Comparison of ENCODE assay signal across 14 mouse cellular contexts in genomic region chr5:55711786-55712185, GRCm38 (mm10).
"Had no signal": no experiment of that assay in that cellular context is flagged by ENCODE, and none has a peak within 500 bp of the region (broad histone marks: within the 10 kb centered on the region; RNA-seq: fewer than 3 reads in every experiment).

No protein-coding gene starts in this region.

- H3K4me2 ChIP-seq: limb, embryonic 12.5 days; liver, embryonic 13.5 days; lung, embryonic 15.5 days; midbrain, embryonic 13.5 days had no signal

- DNase-seq: kidney, postnatal 36 days; layer of hippocampus, adult 9-11 months; layer of hippocampus, postnatal 36 days; liver; liver, embryonic 13.5 days; liver, postnatal 0 days; right cerebral cortex, postnatal 4 days; spleen, adult 18-20 months; thymus, adult 18-20 months; thymus, postnatal 14 days had no signal

- H3K36me3 ChIP-seq: limb, embryonic 12.5 days; liver, embryonic 13.5 days; lung, embryonic 15.5 days; midbrain, embryonic 13.5 days had no signal

- H3K9me3 ChIP-seq: limb, embryonic 12.5 days; liver, embryonic 13.5 days; lung, embryonic 15.5 days; midbrain, embryonic 13.5 days had no signal

- H3K4me3 ChIP-seq: limb, embryonic 12.5 days; liver, embryonic 13.5 days; lung, embryonic 15.5 days; midbrain, embryonic 13.5 days had no signal

- H3K9ac ChIP-seq: limb, embryonic 12.5 days; liver, embryonic 13.5 days; liver, postnatal 0 days; lung, embryonic 15.5 days; midbrain, embryonic 13.5 days had no signal

- H3K27ac ChIP-seq: kidney, postnatal 0 days; limb, embryonic 12.5 days; liver, embryonic 13.5 days; lung, embryonic 15.5 days; midbrain, embryonic 13.5 days had no signal

- H3K27me3 ChIP-seq: limb, embryonic 12.5 days; liver, embryonic 13.5 days; lung, embryonic 15.5 days; midbrain, embryonic 13.5 days had no signal

- H3K4me1 ChIP-seq: limb, embryonic 12.5 days; liver, embryonic 13.5 days; lung, embryonic 15.5 days; midbrain, embryonic 13.5 days had no signal

- ATAC-seq: liver, postnatal 0 days; midbrain, embryonic 13.5 days had no signal
